Mouse (Mus musculus): ENCODE data around the gene Nfatc2ip. TPM values are rescaled to one million over a fixed set of nuclear protein-coding genes. Genes with fewer than 3 reads are reported as not detected.

The Nfatc2ip gene
- total RNA-seq, 1 experiment, result 45.6 TPM

DNA sequence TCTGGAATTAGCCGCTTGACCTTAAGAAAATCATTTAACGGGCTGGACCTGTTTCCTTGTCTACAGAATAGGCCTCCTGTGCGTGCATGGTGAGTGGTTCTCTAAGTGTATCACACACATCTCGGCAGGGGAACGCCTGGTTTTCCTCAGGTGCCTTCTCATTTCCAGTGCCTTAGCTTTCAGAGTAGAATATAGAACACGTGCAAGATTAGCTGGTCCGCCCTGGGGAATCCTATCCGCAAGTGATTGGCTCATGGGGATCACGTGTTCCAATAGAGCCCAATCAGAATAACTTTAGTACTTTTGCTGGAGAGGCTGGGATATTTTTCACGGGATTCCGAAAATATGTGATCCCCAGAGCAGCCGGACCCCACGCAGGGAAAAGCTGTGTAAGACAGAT, 37.5 kb downstream of the Nfatc2ip start:
- no peak overlapping the region for H3K27ac ChIP-seq (ENCODE audit: insufficient read depth, low read depth, low read length, poor library complexity, severe bottlenecking)
- H3K4me3 ChIP-seq (ENCODE audit: insufficient read depth in 1 of 2, low read depth in 1 of 2, low read length in 2 of 2, poor library complexity in 1 of 2, severe bottlenecking in 1 of 2), result no peak overlapping the region
- no peak for TF ChIP-seq MAFK (IDR thresholded peaks at IDR 0.05; ENCODE audit: insufficient read depth, low read depth, low read length)
- no peak for TF ChIP-seq ZNF384 (IDR thresholded peaks at IDR 0.05; ENCODE audit: low read depth, low read length)
- no peak for TF ChIP-seq CHD2 (IDR thresholded peaks at IDR 0.05; ENCODE audit: low read depth, low read length)
- TF ChIP-seq HCFC1 (IDR thresholded peaks at IDR 0.05; ENCODE audit: borderline replicate concordance, insufficient read depth, low read length), result no peak
- TF ChIP-seq ZC3H11A (IDR thresholded peaks at IDR 0.05; ENCODE audit: borderline replicate concordance, low read depth, low read length), result no peak
- H3K9me3 ChIP-seq (ENCODE audit: control insufficient read depth, insufficient read depth, low read depth, low read length), result no peaks in the 10 kb centered on the region
- DNase-seq (ENCODE audit: low read depth, low spot score), result no peak
- no peaks in the 10 kb centered on the region for H3K36me3 ChIP-seq (ENCODE audit: control insufficient read depth, insufficient read depth, low read length, poor library complexity, severe bottlenecking)
- in situ Hi-C loops (cut with MboI; ENCODE audit: low sequenced_read_pairs in 2 of 2, unreplicated experiment in 2 of 2), result no loop called here
- H3K4me1 ChIP-seq (ENCODE audit: control insufficient read depth in 2 of 2, insufficient read depth in 2 of 2, low read length in 2 of 2, poor library complexity in 1 of 2), result peaks cover 6 to 33% of the 10 kb centered on the region in 2 experiments; a peak in 3 of 4 replicates
- H3K9ac ChIP-seq (ENCODE audit: insufficient read depth, low read depth, low read length, poor library complexity, severe bottlenecking), result no peak overlapping the region; the same call in 1 of the 2 replicates

DNA sequence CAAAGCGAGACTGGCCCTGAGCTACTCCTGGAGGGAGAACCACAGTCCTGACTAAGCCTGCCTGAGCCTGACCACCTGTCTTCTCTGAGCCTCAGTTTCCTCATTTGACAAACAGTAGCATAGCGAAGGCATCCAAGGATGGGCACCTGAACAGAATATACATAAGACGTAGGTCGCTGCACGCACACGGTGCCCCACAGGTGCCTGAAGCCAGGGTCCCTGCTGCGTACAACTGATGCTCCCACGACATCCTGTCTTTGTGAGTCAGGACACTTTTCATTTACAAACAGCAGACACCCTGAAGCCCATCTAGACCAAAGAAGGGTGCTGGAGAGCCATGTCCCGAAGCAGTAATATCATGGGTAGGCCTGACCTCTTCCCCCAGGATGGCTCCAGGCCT, 38.1 kb downstream of the Nfatc2ip start:
- in situ Hi-C loops (cut with MboI; ENCODE audit: low sequenced_read_pairs in 2 of 2, unreplicated experiment in 2 of 2), result no loop called here
- Histone ChIP-seq H3K36me3 (ENCODE audit: control insufficient read depth, insufficient read depth, low read length, poor library complexity, severe bottlenecking) (no peaks in the 10 kb centered on the region), H3K9me3 (ENCODE audit: control insufficient read depth, insufficient read depth, low read depth, low read length) (no peaks in the 10 kb centered on the region), H3K4me3 (ENCODE audit: insufficient read depth in 1 of 2, low read depth in 1 of 2, low read length in 2 of 2, poor library complexity in 1 of 2, severe bottlenecking in 1 of 2) (no peak overlapping the region), H3K4me1 (ENCODE audit: control insufficient read depth in 2 of 2, insufficient read depth in 2 of 2, low read length in 2 of 2, poor library complexity in 1 of 2) (peaks cover 6 to 35% of the 10 kb centered on the region in 2 experiments; a peak in 3 of 4 replicates), H3K9ac (ENCODE audit: insufficient read depth, low read depth, low read length, poor library complexity, severe bottlenecking) (no peak overlapping the region), H3K27ac (ENCODE audit: insufficient read depth, low read depth, low read length, poor library complexity, severe bottlenecking) (no peak overlapping the region)
- TF ChIP-seq HCFC1 (IDR thresholded peaks at IDR 0.05; ENCODE audit: borderline replicate concordance, insufficient read depth, low read length), result no peak
- TF ChIP-seq CHD2 (IDR thresholded peaks at IDR 0.05; ENCODE audit: low read depth, low read length), result no peak
- no peak for TF ChIP-seq ZNF384 (IDR thresholded peaks at IDR 0.05; ENCODE audit: low read depth, low read length)
- TF ChIP-seq MAFK (IDR thresholded peaks at IDR 0.05; ENCODE audit: insufficient read depth, low read depth, low read length), result no peak
- no peak for TF ChIP-seq ZC3H11A (IDR thresholded peaks at IDR 0.05; ENCODE audit: borderline replicate concordance, low read depth, low read length)
- no peak for DNase-seq (ENCODE audit: low read depth, low spot score)

DNA sequence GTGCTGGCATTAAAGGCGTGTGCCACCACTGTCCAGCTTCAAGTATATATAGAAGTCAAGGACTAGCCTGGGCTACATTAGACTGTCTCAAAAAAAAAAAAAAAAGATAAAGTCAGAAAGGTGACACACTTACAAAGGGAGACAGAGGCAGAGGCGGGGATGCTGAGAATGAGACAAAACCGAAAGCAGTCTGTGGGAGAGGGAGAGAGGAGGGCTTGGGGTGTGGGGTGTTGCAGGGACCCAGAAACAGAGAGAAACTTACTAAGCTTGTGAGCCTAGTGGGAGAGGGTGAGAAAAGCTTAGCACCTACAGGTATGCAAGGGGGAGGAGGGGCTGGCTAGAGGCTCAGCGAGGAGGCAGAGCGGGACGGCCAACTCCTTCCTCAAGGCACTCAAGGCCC, 38.7 kb downstream of the Nfatc2ip start:
- DNase-seq (ENCODE audit: low read depth, low spot score), result no peak
- H3K4me3 ChIP-seq (ENCODE audit: insufficient read depth in 1 of 2, low read depth in 1 of 2, low read length in 2 of 2, poor library complexity in 1 of 2, severe bottlenecking in 1 of 2), result no peak overlapping the region
- H3K9ac ChIP-seq (ENCODE audit: insufficient read depth, low read depth, low read length, poor library complexity, severe bottlenecking), result no peak overlapping the region
- H3K27ac ChIP-seq (ENCODE audit: insufficient read depth, low read depth, low read length, poor library complexity, severe bottlenecking), result no peak overlapping the region
- no peaks in the 10 kb centered on the region for H3K9me3 ChIP-seq (ENCODE audit: control insufficient read depth, insufficient read depth, low read depth, low read length)
- H3K4me1 ChIP-seq (ENCODE audit: control insufficient read depth in 2 of 2, insufficient read depth in 2 of 2, low read length in 2 of 2, poor library complexity in 1 of 2), result peaks cover 6 to 35% of the 10 kb centered on the region in 2 experiments; a peak in 3 of 4 replicates
- in situ Hi-C loops (cut with MboI; ENCODE audit: low sequenced_read_pairs in 2 of 2, unreplicated experiment in 2 of 2), result no loop called here
- H3K36me3 ChIP-seq (ENCODE audit: control insufficient read depth, insufficient read depth, low read length, poor library complexity, severe bottlenecking), result no peaks in the 10 kb centered on the region
- TF ChIP-seq ZC3H11A (IDR thresholded peaks at IDR 0.05; ENCODE audit: borderline replicate concordance, low read depth, low read length), result no peak
- no peak for TF ChIP-seq HCFC1 (IDR thresholded peaks at IDR 0.05; ENCODE audit: borderline replicate concordance, insufficient read depth, low read length)
- TF ChIP-seq ZNF384 (IDR thresholded peaks at IDR 0.05; ENCODE audit: low read depth, low read length), result no peak
- TF ChIP-seq CHD2 (IDR thresholded peaks at IDR 0.05; ENCODE audit: low read depth, low read length), result no peak
- TF ChIP-seq MAFK (IDR thresholded peaks at IDR 0.05; ENCODE audit: insufficient read depth, low read depth, low read length), result no peak

DNA sequence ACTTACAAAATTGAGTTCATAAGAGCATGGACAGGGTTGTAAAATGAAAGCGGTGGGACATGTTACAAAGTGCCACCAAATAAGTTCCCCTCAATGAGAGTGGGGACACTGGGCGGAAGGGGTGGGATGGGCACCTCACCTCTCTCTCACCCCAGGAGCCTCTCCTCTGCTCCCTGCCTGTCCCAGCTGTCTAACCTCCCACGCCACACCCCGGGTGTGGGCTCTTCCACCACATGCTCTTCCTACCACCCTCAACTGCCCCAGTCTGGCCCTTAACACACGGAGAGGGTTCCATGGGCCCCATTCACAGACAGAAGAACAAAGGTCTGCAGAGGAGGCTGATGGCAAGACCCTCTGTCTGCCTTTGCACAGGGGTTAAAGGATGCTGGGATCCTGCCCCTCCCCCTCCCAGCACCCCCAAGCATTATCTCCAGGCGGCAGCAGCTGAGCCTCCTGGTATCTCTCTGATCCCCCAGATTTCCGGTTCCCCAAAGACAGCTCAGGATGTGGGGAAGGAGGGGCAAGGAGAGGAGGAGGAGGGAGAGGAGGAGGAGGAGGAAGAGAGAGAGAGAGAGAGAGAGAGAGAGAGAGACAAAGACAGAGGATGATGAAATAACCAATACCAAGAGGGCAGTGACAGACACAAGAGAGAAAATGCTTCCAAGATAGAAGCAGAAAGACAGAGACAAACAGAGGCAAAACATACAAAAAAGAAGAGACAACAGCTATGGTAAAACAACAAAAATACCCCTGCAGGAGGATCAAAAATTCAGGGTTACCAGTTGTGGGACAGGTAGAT, 39.5 kb downstream of the Nfatc2ip start:
- Histone ChIP-seq H3K9ac (ENCODE audit: insufficient read depth, low read depth, low read length, poor library complexity, severe bottlenecking) (no peak overlapping the region), H3K27ac (ENCODE audit: insufficient read depth, low read depth, low read length, poor library complexity, severe bottlenecking) (no peak overlapping the region), H3K4me1 (ENCODE audit: control insufficient read depth in 2 of 2, insufficient read depth in 2 of 2, low read length in 2 of 2, poor library complexity in 1 of 2) (peaks cover 6 to 34% of the 10 kb centered on the region in 2 experiments; a peak in 3 of 4 replicates), H3K9me3 (ENCODE audit: control insufficient read depth, insufficient read depth, low read depth, low read length) (no peaks in the 10 kb centered on the region), H3K4me3 (ENCODE audit: insufficient read depth in 1 of 2, low read depth in 1 of 2, low read length in 2 of 2, poor library complexity in 1 of 2, severe bottlenecking in 1 of 2) (0 out of 4 replicates have a peak overlapping the region, but pooled peaks of 1 of the 2 experiments have one; percentile 8), H3K36me3 (ENCODE audit: control insufficient read depth, insufficient read depth, low read length, poor library complexity, severe bottlenecking) (no peaks in the 10 kb centered on the region)
- no peak for TF ChIP-seq ZNF384 (IDR thresholded peaks at IDR 0.05; ENCODE audit: low read depth, low read length)
- no peak for DNase-seq (ENCODE audit: low read depth, low spot score)
- in situ Hi-C loops (cut with MboI; ENCODE audit: low sequenced_read_pairs in 2 of 2, unreplicated experiment in 2 of 2), result no loop called here

All from ES-E14 (cell line).